Mouse (Mus musculus): ENCODE data around the gene Gm28043.

DNA sequence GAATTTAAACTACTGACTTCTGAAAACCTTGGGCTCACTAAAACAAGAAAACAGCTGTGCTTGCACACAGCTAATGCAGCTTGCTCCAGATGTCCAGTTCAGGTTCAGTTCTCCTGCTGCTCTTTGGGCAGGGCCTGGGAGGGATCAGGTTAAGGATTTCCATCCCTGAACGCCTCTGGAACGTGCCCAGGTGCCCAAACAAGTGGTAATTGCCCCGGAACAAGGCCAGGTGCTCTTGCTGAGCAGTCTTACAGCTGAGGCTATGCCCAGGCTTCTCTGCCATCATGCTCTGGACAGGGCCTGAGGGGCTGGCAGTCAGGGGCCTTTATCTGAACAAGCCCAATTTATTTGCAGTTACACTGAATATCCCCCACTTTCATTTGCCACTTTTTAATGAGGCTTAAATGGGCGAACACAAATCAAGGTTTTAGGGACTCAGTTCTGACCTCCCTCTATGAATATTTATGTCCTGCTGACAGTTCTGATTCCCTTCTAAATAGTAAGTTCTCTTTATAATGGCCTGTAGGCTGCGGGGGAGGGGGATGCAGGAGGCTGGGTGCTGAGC lies 92.4 kb downstream of the Gm28043 start:
- TF ChIP-seq CTCF (IDR thresholded peaks at IDR 0.05; ENCODE audit: extremely low read depth, insufficient read depth, low read length) (no peak), POLR2A (IDR thresholded peaks at IDR 0.05; ENCODE audit: extremely low read depth, insufficient read depth, low read length) (no peak)

Data from cortical plate, adult 2 months (tissue).